Mouse (Mus musculus) limb, embryonic 12.5 days (tissue): Measurements from ENCODE around the gene Rwdd2a. TPM values are rescaled to one million over a fixed set of nuclear protein-coding genes. Genes with fewer than 3 reads are reported as not detected.
"Not testable (repeated sequence)": the region's sequence is repeated elsewhere in the genome, so short reads cannot be mapped to it uniquely, and the experiment has no call there.

ENCODE experiments used
- ATAC-seq: fragments of 200-750 bp; cut with Nextera tagmentation; 2 replicates; pipeline ENCODE4 v1.8.0; 2017; ENCODE audit warnings: low read depth, moderate TSS enrichment; ENCODE audit not compliant: insufficient number of reproducible peaks, insufficient read depth, low FRiP score, low TSS enrichment
- H3K27ac ChIP-seq: fragments of 300-500 bp; sonication (generic); 2 replicates; pipeline ENCODE4 v1.5.1; 2016; ENCODE audit warnings: mild to moderate bottlenecking, moderate library complexity
- H3K27me3 ChIP-seq: fragments of 300-500 bp; sonication (generic); 2 replicates; pipeline ENCODE4 v1.6.1; 2016; ENCODE audit warnings: mild to moderate bottlenecking, moderate library complexity
- H3K36me3 ChIP-seq: fragments of 300-500 bp; sonication (generic); 2 replicates; pipeline ENCODE4 v1.6.1; 2016; ENCODE audit warnings: mild to moderate bottlenecking, moderate library complexity
- H3K4me1 ChIP-seq: fragments of 300-500 bp; sonication (generic); replicated peaks from 2 replicates; pipeline ENCODE4 v1.6.1; 2016
- H3K4me2 ChIP-seq: fragments of 300-500 bp; sonication (generic); 2 replicates; pipeline ENCODE4 v1.6.1; 2016; ENCODE audit warnings: mild to moderate bottlenecking, moderate library complexity
- H3K4me3 ChIP-seq: fragments of 300-500 bp; sonication (generic); replicated peaks from 2 replicates; pipeline ENCODE4 v1.5.1; 2016; ENCODE audit warnings: mild to moderate bottlenecking
- H3K9ac ChIP-seq: fragments of 300-500 bp; sonication (generic); replicated peaks from 2 replicates; pipeline ENCODE4 v1.6.1; 2016; ENCODE audit warnings: mild to moderate bottlenecking, moderate library complexity
- H3K9me3 ChIP-seq: fragments of 300-500 bp; sonication (generic); 2 replicates; pipeline ENCODE4 v1.6.1; 2016; ENCODE audit warnings: mild to moderate bottlenecking, moderate library complexity
- WGBS: fragments of 180-500 bp; shearing (Covaris S2); methylation state at CpG from one replicate; pipeline ENCODE4 v1.1.7; 2016; 5-methylcytosine and 5-hydroxymethylcytosine counted together
- polyA plus RNA-seq: library from polyadenylated mRNA; unstranded; fragments of >200 nt; fragmentation: Nextera tagmentation; extraction: Ambion mirVana; gene quantifications from 2 replicates; pipeline ENCODE4 v1.2.1, GENCODE M21; 2016

The Rwdd2a gene
- polyA plus RNA-seq, 1 experiment from 2014 or later: 1.9 TPM

- H3K4me1 ChIP-seq: no peaks in the 10 kb centered on the region
- H3K36me3 ChIP-seq: no peaks in the 10 kb centered on the region
- H3K27ac ChIP-seq: no peak overlapping the region
- H3K4me3 ChIP-seq: no peak overlapping the region
- H3K4me2 ChIP-seq: no peak overlapping the region
- no peak for ATAC-seq
- H3K9me3 ChIP-seq: no peaks in the 10 kb centered on the region
- 78% methylated on average over 19 of the region's 19 CpGs for WGBS
- no peak overlapping the region for H3K9ac ChIP-seq
- H3K27me3 ChIP-seq: no peaks in the 10 kb centered on the region
Observed at GRCm38 (mm10) chr9:86592676-86593668, 21.2 kb downstream of the Rwdd2a start.

DNA sequence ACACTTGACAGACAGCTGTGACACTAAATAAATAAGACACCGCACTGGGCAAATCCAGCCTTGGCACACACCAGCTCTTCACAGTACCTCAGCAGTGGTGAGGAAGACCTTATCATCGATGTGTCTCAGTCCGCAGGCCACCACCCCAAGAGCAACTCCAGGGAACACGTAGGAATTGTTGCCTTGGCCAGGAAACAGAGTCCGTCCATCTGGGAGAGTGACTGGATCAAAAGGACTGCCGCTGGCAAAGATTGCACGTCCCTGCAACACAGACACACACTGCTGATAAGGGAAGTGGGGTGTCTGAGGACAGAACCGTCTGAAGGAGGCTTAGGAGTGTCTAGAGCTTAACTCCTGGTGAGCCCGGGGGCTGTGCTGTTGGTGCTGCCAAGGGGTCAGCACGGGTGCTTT is 22.6 kb downstream of the Rwdd2a start:
- H3K27me3 ChIP-seq: not testable (repeated sequence)

DNA sequence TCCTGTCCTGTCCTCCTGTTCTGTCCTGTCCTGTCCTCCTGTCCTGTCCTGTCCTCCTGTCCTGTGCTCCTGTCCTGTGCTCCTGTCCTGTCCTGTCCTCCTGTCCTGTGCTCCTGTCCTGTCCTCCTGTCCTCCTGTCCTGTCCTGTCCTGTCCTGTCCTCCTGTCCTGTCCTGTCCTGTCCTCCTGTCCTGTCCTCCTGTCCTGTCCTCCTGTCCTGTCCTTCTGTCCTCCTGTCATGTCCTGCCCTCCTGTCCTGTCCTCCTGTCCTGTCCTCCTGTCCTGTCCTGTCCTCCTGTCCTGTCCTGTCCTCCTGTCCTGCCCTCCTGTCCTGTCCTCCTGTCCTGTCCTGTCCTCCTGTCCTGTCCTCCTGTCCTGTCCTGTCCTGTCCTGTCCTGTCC is 25.2 kb downstream of the Rwdd2a start:
- not testable (repeated sequence) for H3K9ac ChIP-seq, H3K27ac ChIP-seq, ATAC-seq, H3K4me3 ChIP-seq, H3K9me3 ChIP-seq, H3K4me1 ChIP-seq, H3K4me2 ChIP-seq, H3K36me3 ChIP-seq, H3K27me3 ChIP-seq

More for the DNA sequence above, 22.6 kb downstream of the Rwdd2a start:
- not testable (repeated sequence) for ATAC-seq, H3K36me3 ChIP-seq, H3K9me3 ChIP-seq, H3K4me3 ChIP-seq, H3K27ac ChIP-seq, H3K4me2 ChIP-seq, H3K4me1 ChIP-seq, H3K9ac ChIP-seq
- 62% methylated on average over 10 of the region's 10 CpGs for WGBS

- Histone ChIP-seq H3K27me3 (no peaks in the 10 kb centered on the region), H3K4me3 (no peak overlapping the region), H3K36me3 (no peaks in the 10 kb centered on the region), H3K9me3 (no peaks in the 10 kb centered on the region), H3K27ac (no peak overlapping the region), H3K9ac (no peak overlapping the region), H3K4me1 (no peaks in the 10 kb centered on the region), H3K4me2 (no peak overlapping the region)
- no peak for ATAC-seq
- 53% methylated on average over 8 of the region's 8 CpGs for WGBS
Observed at GRCm38 (mm10) chr9:86599723-86600303, 28.0 kb downstream of the Rwdd2a start.

DNA sequence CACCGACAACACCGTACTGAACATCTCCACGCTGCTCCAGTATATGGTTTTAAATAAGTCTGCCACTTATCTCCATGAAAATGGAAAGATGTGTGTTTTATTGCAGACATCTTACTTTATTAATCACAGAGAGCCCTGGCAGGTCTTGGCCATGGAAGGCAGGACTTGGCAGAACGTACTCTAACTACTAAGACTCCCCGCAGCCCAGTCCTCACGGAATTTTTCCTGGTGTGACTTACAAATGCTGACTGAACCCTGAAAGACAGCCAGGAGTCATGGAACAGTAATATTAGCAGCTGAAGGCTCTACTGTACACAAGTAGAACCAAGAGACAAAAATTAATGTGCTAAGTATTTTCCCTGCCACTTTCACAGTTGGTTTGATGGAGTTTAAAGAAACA is 34.0 kb downstream of the Rwdd2a start:
- H3K4me2 ChIP-seq: no peak overlapping the region
- no peaks in the 10 kb centered on the region for H3K4me1 ChIP-seq
- no peak for ATAC-seq
- H3K9ac ChIP-seq: no peak overlapping the region
- H3K9me3 ChIP-seq: no peaks in the 10 kb centered on the region
- WGBS: 84% methylated on average over 6 of the region's 6 CpGs
- no peak overlapping the region for H3K4me3 ChIP-seq
- H3K27ac ChIP-seq: no peak overlapping the region
- no peaks in the 10 kb centered on the region for H3K27me3 ChIP-seq
- no peaks in the 10 kb centered on the region for H3K36me3 ChIP-seq

DNA sequence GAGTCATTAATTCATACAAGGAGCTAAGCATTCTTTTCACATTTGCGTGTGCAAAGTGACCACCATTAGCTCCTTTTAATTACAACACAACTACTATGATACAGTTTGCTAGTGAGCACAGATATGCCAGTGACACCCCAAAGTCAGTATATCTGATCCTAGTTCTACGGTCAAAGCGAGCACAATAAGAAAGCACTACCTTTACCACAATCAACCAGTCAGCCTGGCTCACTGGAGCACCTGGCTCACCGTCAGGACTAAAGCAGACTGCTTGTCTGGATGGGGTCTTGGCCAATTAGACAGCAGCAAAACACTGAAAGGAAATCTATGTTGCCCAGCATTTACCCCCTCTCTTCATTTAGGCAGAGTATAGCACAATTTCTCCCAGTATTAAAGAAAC is 40.3 kb downstream of the Rwdd2a start:
- no peak overlapping the region for H3K27ac ChIP-seq
- ATAC-seq: no peak
- no peak overlapping the region for H3K4me2 ChIP-seq
- WGBS: 91% methylated on average over 4 of the region's 4 CpGs
- no peaks in the 10 kb centered on the region for H3K27me3 ChIP-seq
- H3K36me3 ChIP-seq: 0 out of 2 replicates have a peak, but pooled peaks cover 3% of the 10 kb centered on the region
- H3K9ac ChIP-seq: no peak overlapping the region
- H3K4me1 ChIP-seq: no peaks in the 10 kb centered on the region; the same call in 1 of the 2 replicates
- no peaks in the 10 kb centered on the region for H3K9me3 ChIP-seq
- no peak overlapping the region for H3K4me3 ChIP-seq

DNA sequence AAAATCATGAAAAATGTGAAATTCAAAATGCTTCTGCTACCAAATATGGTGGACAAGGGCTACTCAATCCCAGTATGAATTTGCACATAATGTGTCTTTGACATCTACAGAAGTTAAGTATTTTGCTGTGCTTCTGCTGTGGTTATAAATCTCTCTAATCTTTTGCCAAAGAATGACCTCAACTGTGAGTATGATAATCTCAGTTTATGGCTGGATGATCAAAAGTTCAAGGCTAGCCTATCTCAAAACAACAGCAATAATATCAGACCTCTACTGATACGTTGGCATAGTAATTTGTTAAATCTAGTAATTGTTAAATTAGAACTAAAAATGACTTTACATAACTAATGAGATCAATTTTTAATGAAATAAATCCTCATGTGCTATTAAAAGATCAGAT is 44.0 kb downstream of the Rwdd2a start:
- ATAC-seq: no peak
- Histone ChIP-seq H3K27me3 (no peaks in the 10 kb centered on the region), H3K9ac (no peak overlapping the region), H3K9me3 (no peaks in the 10 kb centered on the region), H3K27ac (no peak overlapping the region), H3K36me3 (0 out of 2 replicates have a peak, but pooled peaks cover 3% of the 10 kb centered on the region), H3K4me3 (no peak overlapping the region), H3K4me1 (no peaks in the 10 kb centered on the region; the same call in 1 of the 2 replicates), H3K4me2 (no peak overlapping the region)
- WGBS: 84% methylated on average over 1 of the region's 1 CpGs

GRCm38 (mm10) chr9:86617837-86618492 is 46.2 kb downstream of the Rwdd2a start:
- H3K4me1 ChIP-seq: no peaks in the 10 kb centered on the region; the same call in 1 of the 2 replicates
- WGBS: 79% methylated on average over 7 of the region's 7 CpGs
- ATAC-seq: no peak
- no peak overlapping the region for H3K4me3 ChIP-seq
- no peak overlapping the region for H3K4me2 ChIP-seq
- no peaks in the 10 kb centered on the region for H3K27me3 ChIP-seq
- H3K36me3 ChIP-seq: no peaks in the 10 kb centered on the region
- H3K9ac ChIP-seq: no peak overlapping the region
- no peaks in the 10 kb centered on the region for H3K9me3 ChIP-seq
- no peak overlapping the region for H3K27ac ChIP-seq

DNA sequence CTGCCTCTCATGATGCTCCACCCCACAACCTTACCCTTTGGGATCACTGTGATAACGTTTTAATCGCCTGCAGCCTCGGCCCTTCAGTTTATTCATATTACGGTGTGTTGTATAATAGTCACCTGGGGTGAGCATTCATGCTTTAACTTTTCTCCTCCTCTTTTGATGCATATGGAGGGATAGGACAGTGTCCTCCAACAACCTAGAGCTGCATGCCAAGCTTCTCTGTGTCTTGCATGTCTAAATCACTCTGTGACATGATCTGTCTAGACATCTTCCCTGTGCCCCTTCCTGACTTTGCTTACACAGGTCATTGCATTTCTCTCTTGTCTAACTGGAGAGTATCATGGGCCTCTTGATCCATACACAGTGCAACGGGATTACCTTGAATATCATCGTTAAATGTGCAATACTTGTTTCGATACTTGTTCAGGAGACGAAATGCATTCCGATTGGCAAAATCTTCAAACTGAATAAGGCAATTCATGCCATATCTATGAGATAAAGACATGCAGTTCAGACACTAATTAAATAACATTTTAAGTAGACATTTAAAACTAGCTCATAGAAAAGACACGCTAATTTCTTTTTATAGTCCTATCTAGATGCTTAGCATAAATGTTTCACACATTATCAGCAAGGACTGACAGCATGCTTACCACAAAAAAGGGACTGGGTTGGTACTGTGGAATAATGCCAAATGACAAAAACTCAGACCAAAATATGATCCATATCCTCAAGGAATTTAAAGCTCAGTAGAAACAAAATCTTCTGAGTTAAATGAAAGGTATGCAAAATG is 47.7 kb downstream of the Rwdd2a start:
- Histone ChIP-seq H3K27ac (no peak overlapping the region), H3K9ac (no peak overlapping the region), H3K36me3 (no peaks in the 10 kb centered on the region), H3K4me3 (no peak overlapping the region), H3K27me3 (no peaks in the 10 kb centered on the region), H3K4me1 (no peaks in the 10 kb centered on the region; the same call in 1 of the 2 replicates), H3K9me3 (no peaks in the 10 kb centered on the region), H3K4me2 (no peak overlapping the region)
- 86% methylated on average over 10 of the region's 10 CpGs for WGBS
- ATAC-seq: no peak

DNA sequence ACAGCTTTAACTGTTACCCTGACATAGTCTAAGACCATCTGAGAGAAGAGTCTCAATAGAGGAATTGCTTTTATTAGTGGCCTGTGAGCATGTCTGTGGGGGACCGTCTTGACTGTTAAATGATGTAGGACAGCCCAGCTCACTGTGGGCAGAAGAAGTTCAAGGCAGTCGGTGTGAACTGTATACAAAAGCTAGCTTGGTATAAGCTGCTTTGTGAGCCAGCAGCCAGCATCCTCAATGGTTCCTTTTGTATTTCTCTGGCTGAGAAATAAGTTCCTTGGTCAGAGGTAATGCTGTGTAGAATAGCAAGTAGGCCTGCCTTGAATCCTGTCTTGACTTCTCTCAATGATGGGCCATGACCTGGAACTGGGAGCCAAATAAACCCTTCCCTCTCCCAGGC is 50.3 kb downstream of the Rwdd2a start:
- H3K27me3 ChIP-seq: no peaks in the 10 kb centered on the region
- H3K9me3 ChIP-seq: no peaks in the 10 kb centered on the region
- H3K27ac ChIP-seq: no peak overlapping the region
- no peaks in the 10 kb centered on the region; the same call in 1 of the 2 replicates for H3K4me1 ChIP-seq
- no peaks in the 10 kb centered on the region for H3K36me3 ChIP-seq
- whole genome bisulfite sequencing: 85% methylated on average over 2 of the region's 2 CpGs
- no peak for ATAC-seq
- H3K9ac ChIP-seq: no peak overlapping the region
- H3K4me3 ChIP-seq: no peak overlapping the region
- no peak overlapping the region for H3K4me2 ChIP-seq
